Mouse (Mus musculus) midbrain, embryonic 15.5 days (tissue): ENCODE results near the gene Gon4l. TPM values are rescaled to one million over a fixed set of nuclear protein-coding genes. Genes with fewer than 3 reads are reported as not detected.

ENCODE experiments used
- ATAC-seq: fragments of 200-750 bp; cut with Nextera tagmentation; replicated peaks from 2 replicates; pipeline ENCODE4 v1.8.0; 2017; ENCODE audit warnings: moderate TSS enrichment
- H3K27ac ChIP-seq: fragments of 300-500 bp; sonication (generic); 2 replicates; pipeline ENCODE4 v1.5.1; 2015; ENCODE audit warnings: mild to moderate bottlenecking, inconsistent platforms
- H3K27me3 ChIP-seq: fragments of 300-500 bp; sonication (generic); replicated peaks from 2 replicates; pipeline ENCODE4 v1.6.1; 2015; ENCODE audit warnings: inconsistent platforms
- H3K36me3 ChIP-seq: fragments of 300-500 bp; sonication (generic); replicated peaks from 2 replicates; pipeline ENCODE4 v1.6.1; 2015; ENCODE audit warnings: inconsistent platforms
- H3K4me1 ChIP-seq: fragments of 300-500 bp; sonication (generic); 2 replicates; pipeline ENCODE4 v1.6.1; 2015; ENCODE audit warnings: inconsistent platforms
- H3K4me2 ChIP-seq: fragments of 300-500 bp; sonication (generic); 2 replicates; pipeline ENCODE4 v1.6.1; 2015; ENCODE audit warnings: inconsistent platforms, mild to moderate bottlenecking, moderate library complexity
- H3K4me3 ChIP-seq: fragments of 300-500 bp; sonication (generic); 2 replicates; pipeline ENCODE4 v1.5.1; 2015; ENCODE audit warnings: mild to moderate bottlenecking, inconsistent platforms
- H3K9ac ChIP-seq: fragments of 300-500 bp; sonication (generic); 2 replicates; pipeline ENCODE4 v1.6.1; 2015; ENCODE audit warnings: mild to moderate bottlenecking, inconsistent platforms
- H3K9me3 ChIP-seq: fragments of 300-500 bp; sonication (generic); 2 replicates; pipeline ENCODE4 v1.6.1; 2016; ENCODE audit warnings: inconsistent platforms
- WGBS: fragments of 180-500 bp; shearing (Covaris S2); methylation state at CpG from one replicate; pipeline ENCODE4 v1.1.7; 2015; ENCODE audit warnings: mixed read lengths; 5-methylcytosine and 5-hydroxymethylcytosine counted together
- polyA plus RNA-seq: library from polyadenylated mRNA; unstranded; fragments of >200 nt; fragmentation: Nextera tagmentation; extraction: Ambion mirVana; gene quantifications from 2 replicates; pipeline ENCODE4 v1.2.1, GENCODE M21; 2015

Gon4l gene
- polyA plus RNA-seq, 1 experiment from 2014 or later = 14.6 TPM

GRCm38 (mm10) chr3:88914384-88914810 lies 79.4 kb downstream of the Gon4l start:
- Histone ChIP-seq H3K9me3 (no peaks in the 10 kb centered on the region), H3K36me3 (peaks cover 25% of the 10 kb centered on the region), H3K27me3 (no peaks in the 10 kb centered on the region), H3K9ac (peak overlapping the region; percentile 66), H3K4me2 (peak overlapping the region; percentile 54), H3K4me1 (peaks cover 16% of the 10 kb centered on the region), H3K4me3 (peak overlapping the region; percentile 58), H3K27ac (peak overlapping the region; percentile 90)
- 0 out of 2 replicates have a peak, but pooled peaks have one; percentile 1 for ATAC-seq
- WGBS = 25% methylated on average over 8 of the region's 8 CpGs

DNA sequence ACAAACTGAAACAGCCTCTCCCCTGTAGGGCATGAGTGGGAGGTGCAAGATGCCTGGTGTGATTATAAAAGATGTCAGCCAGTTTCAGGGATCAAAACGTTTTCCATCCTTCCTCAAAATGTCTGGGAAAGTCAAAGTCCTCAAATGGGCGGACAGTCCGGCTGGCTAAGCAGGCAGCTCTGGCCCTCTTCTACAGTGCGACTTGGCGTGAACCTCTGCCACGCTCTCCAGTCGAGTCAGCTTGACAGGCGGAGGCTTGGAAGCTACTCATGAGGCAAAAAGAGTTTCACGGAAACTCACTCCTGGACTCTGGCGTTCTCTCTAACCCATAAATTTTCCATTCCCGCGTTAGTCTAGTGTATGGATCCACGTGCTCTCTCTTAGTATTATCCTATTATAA lies 84.0 kb downstream of the Gon4l start:
- H3K4me2 ChIP-seq = no peak overlapping the region
- H3K36me3 ChIP-seq = peaks cover 29% of the 10 kb centered on the region
- 88% methylated on average over 13 of the region's 13 CpGs for WGBS
- peaks cover 7% of the 10 kb centered on the region for H3K4me1 ChIP-seq
- no peak for ATAC-seq
- H3K4me3 ChIP-seq = no peak overlapping the region
- no peak overlapping the region for H3K27ac ChIP-seq
- H3K27me3 ChIP-seq = no peaks in the 10 kb centered on the region
- no peak overlapping the region for H3K9ac ChIP-seq
- H3K9me3 ChIP-seq = no peaks in the 10 kb centered on the region

DNA sequence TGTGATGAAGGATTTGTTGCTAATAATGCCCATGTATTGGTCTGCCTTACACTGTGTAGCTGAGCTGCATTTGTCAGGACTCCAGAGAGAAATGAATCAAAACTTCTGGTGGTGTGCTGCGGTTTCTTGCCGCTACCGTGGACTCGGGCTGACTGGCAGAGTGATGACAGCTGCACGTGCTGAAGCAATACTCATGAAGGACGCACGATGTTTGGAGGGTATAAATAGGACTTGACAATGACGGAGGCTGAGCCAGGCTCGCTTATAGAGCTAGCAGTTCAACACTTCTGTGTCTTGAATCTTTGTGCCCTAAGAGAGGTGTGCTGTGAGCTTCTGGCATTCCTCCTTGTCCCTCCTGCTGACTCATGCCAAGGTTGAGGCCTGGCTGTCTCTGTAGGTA lies 86.4 kb downstream of the Gon4l start:
- H3K4me1 ChIP-seq = no peaks in the 10 kb centered on the region
- no peaks in the 10 kb centered on the region for H3K9me3 ChIP-seq
- H3K27me3 ChIP-seq = no peaks in the 10 kb centered on the region
- no peak overlapping the region for H3K4me3 ChIP-seq
- no peak overlapping the region for H3K27ac ChIP-seq
- no peak overlapping the region for H3K9ac ChIP-seq
- WGBS = 95% methylated on average over 9 of the region's 9 CpGs
- no peak overlapping the region for H3K4me2 ChIP-seq
- H3K36me3 ChIP-seq = peaks cover 46% of the 10 kb centered on the region
- ATAC-seq = no peak

DNA sequence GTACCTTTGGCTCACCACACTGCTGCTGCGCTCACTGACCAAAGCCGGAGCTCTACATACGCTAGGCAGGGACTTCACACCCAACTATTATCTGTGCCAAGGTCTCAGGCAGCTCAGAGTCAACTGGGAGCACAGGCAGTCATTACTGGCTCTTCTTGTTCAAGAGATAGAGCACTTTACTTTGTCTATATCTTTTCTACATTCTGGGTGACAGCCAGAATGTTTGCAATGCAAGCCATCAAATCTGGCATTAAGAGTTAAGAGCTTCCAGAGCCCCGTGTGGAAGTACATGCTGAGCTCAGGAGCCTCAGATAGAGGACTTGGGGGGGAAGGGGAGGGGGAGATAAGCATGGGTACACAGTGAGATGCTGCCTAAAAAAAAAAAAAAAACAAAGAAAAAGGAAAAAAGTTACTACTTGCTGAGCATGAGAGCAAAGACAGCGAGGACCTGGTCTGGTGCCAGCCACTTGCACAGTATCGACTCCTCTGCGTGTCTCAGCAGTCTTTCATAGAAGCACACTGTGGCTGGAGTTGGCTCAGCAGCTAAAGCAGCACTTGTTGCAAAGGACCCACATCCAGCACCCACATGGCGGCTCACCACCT lies 89.1 kb downstream of the Gon4l start:
- H3K4me1 ChIP-seq = no peaks in the 10 kb centered on the region
- peaks cover 70% of the 10 kb centered on the region for H3K36me3 ChIP-seq
- H3K27ac ChIP-seq = no peak overlapping the region
- WGBS = 90% methylated on average over 8 of the region's 8 CpGs
- no peaks in the 10 kb centered on the region for H3K9me3 ChIP-seq
- no peak overlapping the region for H3K4me2 ChIP-seq
- H3K4me3 ChIP-seq = no peak overlapping the region
- ATAC-seq = no peak
- H3K27me3 ChIP-seq = no peaks in the 10 kb centered on the region
- H3K9ac ChIP-seq = no peak overlapping the region

DNA sequence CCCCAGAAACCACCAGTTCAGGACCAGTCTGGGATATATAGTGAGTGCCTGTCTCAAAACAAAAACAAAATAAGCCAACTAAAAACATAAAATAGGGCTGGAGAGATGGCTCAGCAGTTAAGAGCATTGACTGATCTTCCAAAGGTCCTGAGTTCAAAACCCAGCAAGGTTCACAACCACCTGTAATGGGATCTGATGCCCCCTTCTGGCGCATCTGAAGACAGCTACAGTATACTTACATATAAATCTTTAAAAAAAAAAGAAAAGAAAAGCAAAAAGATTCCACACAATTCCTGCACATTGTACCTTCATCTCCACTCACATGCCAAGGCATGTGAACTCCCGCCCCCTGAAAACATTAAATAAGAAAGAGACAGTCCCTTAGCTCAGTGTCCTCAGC lies 90.6 kb downstream of the Gon4l start:
- no peaks in the 10 kb centered on the region for H3K27me3 ChIP-seq
- ATAC-seq = no peak
- no peak overlapping the region for H3K4me3 ChIP-seq
- H3K27ac ChIP-seq = no peak overlapping the region
- WGBS = 85% methylated on average over 2 of the region's 2 CpGs
- no peaks in the 10 kb centered on the region for H3K4me1 ChIP-seq
- H3K9me3 ChIP-seq = no peaks in the 10 kb centered on the region
- H3K9ac ChIP-seq = no peak overlapping the region
- no peak overlapping the region for H3K4me2 ChIP-seq
- peaks cover 81% of the 10 kb centered on the region for H3K36me3 ChIP-seq

GRCm38 (mm10) chr3:88929501-88929900 lies 94.5 kb downstream of the Gon4l start:
- H3K27me3 ChIP-seq = no peaks in the 10 kb centered on the region
- no peak for ATAC-seq
- H3K9ac ChIP-seq = no peak overlapping the region
- 89% methylated on average over 3 of the region's 3 CpGs for WGBS
- H3K9me3 ChIP-seq = no peaks in the 10 kb centered on the region
- no peaks in the 10 kb centered on the region for H3K4me1 ChIP-seq
- no peak overlapping the region for H3K27ac ChIP-seq
- no peak overlapping the region for H3K4me3 ChIP-seq
- peaks cover 60% of the 10 kb centered on the region for H3K36me3 ChIP-seq
- H3K4me2 ChIP-seq = no peak overlapping the region

DNA sequence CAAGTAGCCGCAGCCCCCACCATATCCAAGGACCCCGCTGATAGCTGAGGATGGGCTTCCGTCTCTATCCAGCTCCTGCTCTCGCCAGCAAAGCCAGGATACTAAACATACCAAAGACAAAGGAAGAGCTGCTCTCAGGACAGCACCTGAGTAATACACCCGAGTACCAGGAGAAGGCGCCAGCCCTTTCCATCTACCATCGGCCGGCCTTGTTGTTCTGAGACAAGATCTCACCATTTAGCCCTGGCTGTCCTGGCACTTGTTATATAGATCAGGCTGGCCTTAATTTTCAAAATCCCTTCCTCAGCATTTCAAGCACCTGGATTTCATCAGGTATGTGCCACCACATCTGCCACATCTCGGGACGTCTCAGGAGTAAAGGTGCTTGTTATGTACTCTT lies 104.0 kb downstream of the Gon4l start:
- Histone ChIP-seq H3K27me3 (no peaks in the 10 kb centered on the region), H3K9ac (no peak overlapping the region), H3K4me2 (no peak overlapping the region), H3K9me3 (no peaks in the 10 kb centered on the region), H3K36me3 (peaks cover 23% of the 10 kb centered on the region; the same call in 1 of the 2 replicates), H3K27ac (no peak overlapping the region), H3K4me3 (no peak overlapping the region), H3K4me1 (no peaks in the 10 kb centered on the region)
- ATAC-seq = no peak
- WGBS = 96% methylated on average over 10 of the region's 10 CpGs

GRCm38 (mm10) chr3:88939749-88940148 lies 104.7 kb downstream of the Gon4l start:
- Histone ChIP-seq H3K36me3 (peaks cover 23% of the 10 kb centered on the region; the same call in 1 of the 2 replicates), H3K4me1 (no peaks in the 10 kb centered on the region), H3K27ac (no peak overlapping the region), H3K4me3 (no peak overlapping the region), H3K9me3 (no peaks in the 10 kb centered on the region), H3K9ac (no peak overlapping the region), H3K27me3 (no peaks in the 10 kb centered on the region), H3K4me2 (no peak overlapping the region)
- WGBS = 80% methylated on average over 3 of the region's 3 CpGs
- no peak for ATAC-seq

DNA sequence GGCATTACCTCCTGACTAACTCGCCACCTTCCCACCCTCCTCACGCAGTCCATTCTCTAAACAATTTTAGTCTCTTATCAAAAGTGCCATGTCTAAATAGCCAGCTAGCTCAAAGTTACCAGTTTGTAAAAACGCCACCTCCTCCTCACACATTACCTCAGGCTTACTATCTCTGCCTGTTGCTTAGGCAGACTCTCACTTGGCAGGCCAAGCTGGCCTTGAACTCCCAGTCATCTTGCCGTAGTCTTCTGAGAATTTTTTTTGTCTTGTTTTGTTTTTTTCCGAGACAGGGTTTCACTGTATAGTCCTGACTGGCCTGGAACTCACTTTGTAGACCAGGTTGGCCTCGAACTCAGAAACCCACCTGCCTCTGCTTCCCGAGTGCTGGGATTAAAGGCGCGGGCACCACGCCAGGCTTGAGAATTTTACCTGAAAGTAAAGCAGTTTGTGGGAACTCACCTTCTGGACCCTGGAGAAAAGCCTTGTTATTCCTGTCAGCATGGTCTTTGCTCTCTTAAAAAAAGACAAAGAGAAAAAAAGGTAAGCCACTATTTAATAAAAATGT lies 107.4 kb downstream of the Gon4l start:
- Histone ChIP-seq H3K4me1 (0 out of 2 replicates have a peak, but pooled peaks cover 4% of the 10 kb centered on the region), H3K4me3 (no peak overlapping the region), H3K27ac (no peak overlapping the region), H3K27me3 (no peaks in the 10 kb centered on the region), H3K4me2 (no peak overlapping the region), H3K9ac (no peak overlapping the region), H3K9me3 (no peaks in the 10 kb centered on the region), H3K36me3 (peaks cover 23% of the 10 kb centered on the region; the same call in 1 of the 2 replicates)
- no peak for ATAC-seq
- 94% methylated on average over 10 of the region's 10 CpGs for WGBS

DNA sequence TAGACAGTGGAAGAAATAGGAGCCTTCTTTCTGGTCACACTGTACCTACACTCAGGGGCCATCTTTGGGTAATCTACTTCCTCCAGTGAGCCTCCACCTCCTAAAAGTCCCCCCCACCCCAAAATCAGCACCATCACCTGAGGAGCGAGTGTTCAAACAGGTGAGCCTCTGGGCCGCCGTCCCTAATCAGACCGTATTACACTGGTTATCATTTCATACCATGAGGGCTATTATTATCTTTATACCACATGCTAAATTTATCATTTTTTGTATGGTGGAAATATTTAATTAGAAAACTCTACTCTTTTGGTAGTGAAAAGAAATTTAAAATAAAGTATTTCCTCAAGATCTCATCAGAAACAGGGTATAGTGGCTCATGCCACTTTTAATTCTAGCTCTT lies 109.1 kb downstream of the Gon4l start:
- H3K9me3 ChIP-seq = no peaks in the 10 kb centered on the region
- H3K36me3 ChIP-seq = peaks cover 18% of the 10 kb centered on the region; the same call in 1 of the 2 replicates
- WGBS = 93% methylated on average over 4 of the region's 4 CpGs
- no peak overlapping the region for H3K27ac ChIP-seq
- H3K27me3 ChIP-seq = no peaks in the 10 kb centered on the region
- no peak for ATAC-seq
- H3K4me2 ChIP-seq = no peak overlapping the region
- H3K4me3 ChIP-seq = no peak overlapping the region
- peaks cover 21% of the 10 kb centered on the region for H3K4me1 ChIP-seq
- no peak overlapping the region for H3K9ac ChIP-seq

DNA sequence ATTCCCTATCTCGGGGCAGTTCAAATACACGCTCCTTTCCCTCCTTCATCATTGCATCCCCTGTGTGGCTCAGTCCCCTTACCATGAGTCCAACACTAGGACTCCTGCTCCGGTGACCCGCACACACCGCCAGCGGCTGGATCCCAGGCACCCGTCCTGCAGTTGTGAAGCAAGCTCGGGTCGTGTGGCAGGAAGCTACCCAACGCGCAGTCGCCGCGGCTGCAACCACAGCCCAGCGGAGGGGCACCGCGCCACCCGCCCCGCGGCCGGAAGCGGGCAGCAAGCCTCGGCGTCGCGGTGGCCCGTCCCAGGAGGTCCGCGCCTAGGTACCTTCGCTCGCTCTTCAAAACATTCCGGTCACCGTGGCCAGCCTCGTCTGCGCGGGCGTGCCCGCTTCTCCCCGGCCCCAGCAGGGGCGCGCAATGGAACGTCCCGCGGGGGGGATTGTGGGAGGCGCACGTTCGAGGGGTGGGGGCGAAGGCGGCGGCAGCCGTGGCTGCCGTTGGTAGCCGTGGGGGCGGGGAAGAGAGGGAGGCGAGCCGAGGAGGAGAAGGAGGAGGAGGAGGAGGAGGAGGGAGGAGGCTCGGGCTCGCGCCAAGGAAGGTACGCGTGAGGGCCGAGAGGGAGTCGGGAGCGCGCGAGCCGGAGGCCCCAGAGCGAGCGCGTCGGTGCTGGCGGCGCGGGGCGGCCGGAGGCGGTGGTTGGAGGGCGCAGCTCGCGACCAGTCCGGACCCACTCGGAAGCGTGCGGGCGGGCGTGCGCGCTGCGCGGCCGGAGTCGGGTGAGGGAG lies 115.0 kb downstream of the Gon4l start:
- Histone ChIP-seq H3K4me3 (peak overlapping the region; percentile 84), H3K27ac (peak overlapping the region; percentile 99), H3K9me3 (no peaks in the 10 kb centered on the region), H3K9ac (peak overlapping the region; percentile 94), H3K4me2 (peak overlapping the region; percentile 61), H3K36me3 (no peaks in the 10 kb centered on the region), H3K4me1 (peaks cover 46% of the 10 kb centered on the region), H3K27me3 (no peaks in the 10 kb centered on the region)
- under 1% methylated on average over 73 of the region's 92 CpGs for WGBS
- ATAC-seq = peak; percentile 94

DNA sequence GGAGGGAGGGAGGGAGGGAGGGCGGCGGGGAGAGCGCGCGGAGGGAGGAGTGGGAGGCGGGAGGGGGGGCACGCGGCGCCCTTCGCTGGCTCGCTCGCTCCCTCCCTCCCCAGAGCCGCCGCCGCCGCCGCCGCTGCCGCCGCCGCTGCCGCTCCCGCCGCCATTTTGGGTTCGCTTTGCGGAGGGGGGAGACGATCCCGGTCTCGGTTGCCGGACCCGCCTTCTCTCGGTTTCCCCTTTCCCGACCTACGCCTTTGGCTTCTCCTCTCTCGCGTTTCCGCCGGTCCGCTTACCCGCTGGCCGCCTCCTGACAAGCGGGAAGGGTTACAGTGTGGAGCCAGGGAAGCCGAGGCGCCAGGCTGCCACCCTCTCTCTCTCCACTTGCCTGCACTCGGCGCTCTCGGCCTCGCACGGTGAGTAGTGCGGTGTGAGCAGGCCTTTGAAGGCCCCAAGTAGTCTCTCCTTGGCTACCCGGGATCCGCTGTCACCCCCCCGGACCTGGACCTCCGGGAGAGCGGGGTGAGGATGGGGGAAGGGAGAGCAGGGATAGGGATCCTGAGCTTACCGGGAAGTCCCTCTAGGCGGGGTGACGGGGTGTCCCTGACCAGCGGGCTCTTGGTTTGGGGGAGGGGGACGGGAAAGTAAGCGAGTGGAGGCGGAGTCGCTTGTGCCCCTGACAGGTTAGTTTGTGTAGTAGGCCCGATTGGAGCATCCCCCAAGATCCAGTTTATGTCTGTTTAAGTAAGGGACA lies 115.7 kb downstream of the Gon4l start, which contains the start of the genes Ash1l and Dap3:
TSS of gene Ash1l (plus strand) at position 47 of the 751 bp plus-strand sequence.
TSS of gene Dap3 (minus strand) at position 606 of the 751 bp plus-strand sequence.
- WGBS = under 1% methylated on average over 42 of the region's 64 CpGs
- H3K4me2 ChIP-seq = peak within 1 kb of the TSS; percentile 61
- no peaks in the 10 kb centered on the region for H3K27me3 ChIP-seq
- peak within 1 kb of the TSS; percentile 84 for H3K4me3 ChIP-seq
- no peaks in the 10 kb centered on the region for H3K36me3 ChIP-seq
- peak within 1 kb of the TSS; percentile 99 for H3K27ac ChIP-seq
- H3K4me1 ChIP-seq = peaks cover 46% of the 10 kb centered on the region
- ATAC-seq = peak; percentile 85
- H3K9ac ChIP-seq = peak within 1 kb of the TSS; percentile 94
- no peaks in the 10 kb centered on the region for H3K9me3 ChIP-seq
